Mouse (Mus musculus): Measurements from ENCODE around the gene Limch1.

DNA sequence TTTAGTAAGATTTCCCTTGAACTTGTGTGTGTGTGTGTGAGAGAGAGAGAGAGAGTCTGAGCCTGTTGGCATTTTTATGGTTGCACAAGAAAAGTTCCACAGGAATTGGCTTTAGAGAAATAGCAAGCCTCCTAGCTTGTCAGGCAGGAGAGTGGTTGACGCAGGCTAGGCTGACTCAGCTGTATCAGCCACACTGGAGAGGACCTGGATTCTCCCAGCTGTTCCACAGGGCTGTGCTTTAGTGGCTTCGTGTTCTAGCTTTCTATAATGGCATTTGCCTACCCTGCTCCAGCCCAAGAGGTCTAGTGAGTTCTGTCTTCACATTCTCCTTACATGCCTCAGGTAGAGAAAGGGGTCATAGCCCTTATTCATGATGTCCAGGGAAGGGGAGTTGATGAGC is 13.7 kb downstream of the Limch1 start:
- TF ChIP-seq CTCF (IDR thresholded peaks at IDR 0.05; ENCODE audit: control insufficient read depth, insufficient read depth, insufficient replicate concordance, low read depth, low read length), result no peak
- no peak for TF ChIP-seq POLR2A (IDR thresholded peaks at IDR 0.05; ENCODE audit: control insufficient read depth, low read depth, low read length)
